Mouse (Mus musculus): ENCODE measurements around the gene Pde2a.
A peak's percentile ranks its signal among the peaks of the same experiment; 100 is the strongest.
"Not testable (repeated sequence)": the region's sequence is repeated elsewhere in the genome, so short reads cannot be mapped to it uniquely, and the experiment has no call there.

The Pde2a gene

GRCm38 (mm10) chr7:101526484-101526883 is 105.0 kb downstream of the Pde2a start:
- no peak for DNase-seq

GRCm38 (mm10) chr7:101534428-101534827 is 112.9 kb downstream of the Pde2a start:
- no peak for DNase-seq

GRCm38 (mm10) chr7:101535102-101535501 is 113.6 kb downstream of the Pde2a start:
- DNase-seq: no peak

GRCm38 (mm10) chr7:101535517-101535916 is 114.0 kb downstream of the Pde2a start:
- DNase-seq: no peak

DNA sequence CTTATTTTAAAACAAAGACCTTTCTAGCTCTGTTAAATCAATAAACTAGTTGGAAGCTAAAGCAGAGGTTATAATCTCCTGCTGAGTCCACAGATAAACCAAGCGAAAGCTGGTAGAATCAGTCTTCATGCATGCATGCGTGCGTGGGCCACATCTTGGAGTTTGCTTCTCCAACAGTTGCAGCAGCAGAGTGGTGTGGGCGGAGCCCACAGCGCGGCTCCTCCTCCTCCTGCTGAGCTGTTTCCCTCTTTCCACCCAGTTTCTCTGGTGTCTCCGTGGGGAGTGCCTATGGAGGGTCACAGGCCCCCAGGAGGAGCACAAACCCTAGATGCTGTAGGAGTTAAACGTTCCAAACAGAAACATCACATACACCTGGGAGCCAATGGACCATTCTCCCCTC is 116.0 kb downstream of the Pde2a start:
- DNase-seq: no peak

DNA sequence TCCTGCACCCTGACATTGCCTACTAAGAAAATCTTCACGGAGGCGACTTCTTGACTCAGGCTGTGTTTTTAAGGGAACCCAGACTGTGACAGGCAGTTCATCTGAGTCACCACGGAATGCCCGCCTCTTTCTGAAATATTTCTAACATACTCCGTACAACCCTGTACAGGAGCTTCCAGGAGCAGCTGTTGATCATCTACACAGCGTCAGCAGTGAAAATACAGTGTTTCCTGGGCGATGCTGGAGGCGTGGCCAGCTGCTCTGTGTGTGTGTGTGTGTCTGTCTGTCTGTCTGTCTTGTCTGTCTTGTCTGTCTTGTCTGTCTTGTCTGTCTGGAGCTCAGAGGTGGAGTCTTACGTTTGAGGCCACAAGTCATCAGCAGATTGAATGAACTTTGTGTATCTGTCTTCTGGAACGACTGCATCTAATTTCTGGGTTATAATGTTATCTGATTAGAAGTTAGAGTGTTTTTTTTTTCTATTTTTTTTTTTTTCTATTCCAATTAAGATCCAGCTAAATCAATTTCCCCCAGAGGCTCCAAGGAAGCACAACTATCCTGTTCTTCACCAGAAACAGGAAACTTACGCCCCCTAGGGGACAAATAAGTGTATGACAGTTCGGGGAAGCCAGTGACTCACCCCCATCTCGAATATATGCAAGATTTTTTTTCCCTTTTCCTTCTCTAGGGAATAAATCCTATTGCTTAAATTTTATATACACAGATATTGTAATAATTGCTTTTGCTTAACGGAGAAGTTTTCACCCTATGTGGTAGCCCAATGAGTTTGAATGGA is 116.8 kb downstream of the Pde2a start:
- peak; percentile 22 to 24 for DNase-seq

DNA sequence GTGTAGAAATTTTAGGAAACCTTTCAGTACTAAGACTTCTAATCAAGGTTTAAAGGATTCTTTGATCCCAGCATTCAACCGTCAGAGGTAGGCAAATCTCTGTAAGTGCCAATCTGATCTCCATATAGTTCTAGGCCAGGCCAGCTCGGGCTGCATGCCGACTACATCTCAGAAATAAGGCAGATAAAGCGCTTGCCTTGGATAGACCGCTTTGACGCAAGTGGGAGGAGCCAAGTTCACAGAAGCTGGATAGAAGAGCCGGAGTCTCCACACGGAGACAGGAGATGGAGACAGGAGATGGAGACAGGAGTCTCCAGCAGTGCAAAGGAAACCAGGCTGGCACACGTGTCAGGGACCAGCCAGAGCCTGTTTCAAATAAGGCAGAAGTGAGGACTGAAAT is 118.3 kb downstream of the Pde2a start:
- no peak for DNase-seq

DNA sequence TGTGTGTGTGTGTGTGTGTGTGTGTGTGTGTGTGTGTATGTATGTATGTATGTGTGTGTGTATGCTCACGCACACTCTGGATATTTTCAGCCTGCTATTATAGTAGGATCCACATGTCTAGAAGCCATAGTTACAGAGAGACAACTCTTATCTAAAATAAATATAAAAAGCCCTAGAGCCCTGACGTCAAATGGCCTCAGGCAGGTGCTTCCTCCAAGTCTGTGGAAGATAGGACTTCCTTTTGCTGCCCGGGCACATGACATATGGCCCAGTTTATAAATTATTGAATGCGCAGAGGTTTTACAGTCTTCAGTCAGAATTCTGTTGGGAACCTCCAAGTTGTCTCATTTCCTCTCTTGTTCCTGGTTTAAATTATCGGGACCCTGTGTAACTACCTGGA is 119.2 kb downstream of the Pde2a start:
- no peak for DNase-seq

DNA sequence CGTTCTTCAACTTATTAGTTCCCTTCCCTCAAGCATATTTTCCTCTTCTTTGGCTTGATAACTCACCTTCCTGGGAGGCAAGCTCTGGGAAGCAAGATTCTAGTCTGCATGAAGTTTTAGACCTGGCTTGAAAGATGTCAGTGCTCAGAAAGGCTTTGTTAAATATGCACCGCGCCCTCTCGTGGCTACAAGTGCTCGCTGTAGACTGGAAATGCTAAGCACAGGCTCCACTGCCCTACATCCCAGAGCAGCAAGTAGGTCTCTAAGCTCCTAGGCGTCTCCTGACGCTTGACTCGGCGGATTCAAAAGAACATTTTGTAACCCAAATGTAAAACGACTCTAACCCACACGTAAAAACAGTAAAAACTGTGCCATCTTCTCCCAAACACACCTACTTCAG is 119.6 kb downstream of the Pde2a start:
- DNase-seq: peak; percentile 71

GRCm38 (mm10) chr7:101541734-101542133 is 120.2 kb downstream of the Pde2a start:
- DNase-seq: no peak

DNA sequence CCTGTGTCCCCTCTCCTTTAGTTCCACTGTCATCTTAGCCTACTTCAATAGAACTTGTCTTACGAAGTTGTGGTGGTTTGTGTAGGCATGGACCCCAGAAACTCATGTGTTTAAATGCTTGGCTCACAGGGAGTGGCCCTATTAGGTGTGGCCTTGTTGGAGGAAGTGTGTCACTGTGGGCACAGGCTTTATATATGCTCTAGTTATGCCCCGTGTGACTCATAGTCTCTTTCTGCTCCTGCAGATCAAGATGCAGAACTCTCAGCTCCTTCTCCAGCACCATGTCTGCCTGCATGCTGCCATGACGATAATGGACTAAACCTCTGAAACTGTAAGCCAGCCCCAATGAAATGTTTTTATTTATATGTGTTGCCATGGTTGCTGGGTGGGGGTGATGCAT is 126.2 kb downstream of the Pde2a start:
- DNase-seq: no peak

- DNase-seq: no peak
Measured at GRCm38 (mm10) chr7:101549266-101549665, 127.8 kb downstream of the Pde2a start.

DNA sequence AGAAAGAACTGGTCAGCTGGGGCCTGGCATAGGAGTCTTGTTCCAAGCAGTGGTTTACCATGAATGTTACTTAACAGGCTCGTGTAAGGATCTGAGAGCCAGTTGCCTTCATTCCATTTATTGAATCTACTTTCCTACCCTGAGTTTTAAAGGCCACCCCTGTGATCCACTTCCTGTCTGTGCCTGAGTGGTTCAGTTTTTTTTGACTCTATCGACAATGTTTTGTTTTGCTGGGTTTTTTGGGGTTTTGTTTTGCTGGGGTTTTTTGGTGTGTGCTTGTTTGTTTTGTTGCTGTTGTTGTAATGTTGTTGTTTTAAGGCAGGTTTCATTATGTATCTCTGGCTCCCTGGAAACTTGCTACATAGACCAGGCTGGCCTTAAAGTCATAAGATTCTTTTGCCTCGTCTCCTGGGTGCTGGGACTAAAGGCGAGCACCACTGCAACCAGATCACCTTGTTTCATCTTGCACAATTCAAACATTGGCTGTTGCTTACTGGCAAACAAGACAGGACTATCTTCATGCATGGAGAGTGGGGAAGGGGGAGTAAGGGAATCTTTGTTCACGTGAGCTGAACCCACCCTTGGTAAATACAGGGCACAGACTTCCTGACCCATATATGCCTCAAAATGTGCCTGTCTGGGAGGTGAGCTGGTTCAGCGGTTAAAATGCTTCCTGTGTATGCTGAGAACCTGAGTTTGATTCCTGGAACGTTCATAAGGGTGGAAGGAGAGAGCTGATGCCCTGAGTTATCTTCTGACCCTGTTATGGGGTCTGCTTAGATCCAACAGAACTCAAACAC is 129.4 kb downstream of the Pde2a start:
- DNase-seq: no peak

- DNase-seq: no peak
Measured at GRCm38 (mm10) chr7:101551530-101551929, 130.0 kb downstream of the Pde2a start.

DNA sequence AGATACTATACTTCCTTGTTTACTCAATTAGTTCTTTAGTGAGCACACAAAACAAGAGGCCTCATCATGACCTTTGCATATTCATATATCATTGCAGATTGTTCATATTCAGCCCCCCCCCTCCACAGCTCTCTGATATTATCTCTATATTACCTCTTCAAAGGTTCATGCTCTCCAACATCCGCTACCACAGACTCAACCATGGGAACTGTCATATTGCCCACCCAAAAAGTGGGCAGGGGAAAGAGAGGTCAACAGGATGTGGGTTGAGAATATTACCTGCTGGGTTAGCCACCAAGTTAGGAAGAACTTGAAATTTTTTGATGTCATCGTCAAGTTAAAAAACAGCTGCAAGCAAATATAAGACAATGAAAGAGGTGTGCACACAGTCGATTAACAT is 134.0 kb downstream of the Pde2a start:
- not testable (repeated sequence) for DNase-seq

DNA sequence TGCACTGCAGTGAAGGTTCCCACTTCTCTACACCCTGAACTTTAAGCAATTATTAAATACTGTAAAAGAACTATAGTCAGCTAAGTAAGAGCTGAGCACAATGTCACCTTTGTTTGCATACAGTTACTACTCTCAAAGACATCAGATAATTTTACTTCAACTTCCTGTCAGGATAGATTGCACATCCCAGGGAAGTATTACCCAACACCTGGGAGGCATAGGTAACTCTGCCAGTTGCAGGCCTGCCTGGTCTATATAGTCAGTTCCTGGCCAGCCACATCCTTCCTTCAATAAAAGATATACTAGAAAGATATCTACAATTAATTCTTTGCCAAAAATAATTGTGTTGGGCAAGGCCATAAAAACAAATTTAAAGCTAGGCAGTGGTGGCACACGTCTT is 135.9 kb downstream of the Pde2a start:
- no peak for DNase-seq

- not testable (repeated sequence) for DNase-seq
Measured at GRCm38 (mm10) chr7:101559393-101559792, 137.9 kb downstream of the Pde2a start.
